In the genomic region with DNA sequence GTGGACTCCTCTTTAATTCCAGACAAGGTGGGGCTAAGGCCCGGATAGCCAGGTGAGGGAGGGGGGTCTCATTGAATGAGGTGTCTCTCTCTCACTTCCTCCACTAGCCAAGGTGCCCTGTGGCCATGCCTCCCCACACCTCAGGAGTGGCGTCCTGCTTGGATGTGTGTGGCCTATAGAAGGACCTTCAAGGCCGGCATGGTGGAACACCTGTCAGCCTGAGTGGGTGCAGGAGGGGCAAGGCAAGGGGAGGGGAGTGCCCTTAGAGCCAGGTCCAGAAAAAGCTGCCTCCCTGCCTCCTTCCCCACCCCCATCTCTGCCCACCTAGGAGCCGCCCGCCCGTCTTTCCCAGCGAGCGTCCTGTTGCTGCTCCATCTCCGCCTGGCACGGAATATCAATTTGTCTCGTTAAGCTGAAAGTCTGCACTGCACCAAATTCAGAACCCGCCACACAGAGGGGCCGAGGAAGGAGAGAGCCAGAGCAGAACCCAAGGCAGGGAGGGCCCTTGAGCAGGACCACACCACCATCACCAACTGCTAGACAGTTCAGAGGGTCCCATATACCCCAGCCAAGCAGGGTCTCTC, we compare ENCODE assay signal across 14 mouse cellular contexts.
DNase-seq lines count a peak whose midpoint lies in the region; ATAC-seq and TF ChIP-seq lines count a peak whose summit lies in the region.
"Had no signal": no experiment of that assay in that cellular context is flagged by ENCODE, and none has a peak within 500 bp of the region (broad histone marks: within the 10 kb centered on the region; RNA-seq: fewer than 3 reads in every experiment).

No protein-coding gene starts in this region.

- ATAC-seq in midbrain, embryonic 11.5 days (ENCODE audit: low FRiP score) = peak; percentile 3; the same call in 1 of the 2 replicates
- no peak for ATAC-seq in hindbrain, postnatal 0 days
- ATAC-seq in neutrophil, adult 5-6 weeks (ENCODE audit: extremely low read depth, insufficient number of reproducible peaks, low FRiP score, poor library complexity, severe bottlenecking) = peak; percentile 4; the same call in 1 of the 2 replicates
- ATAC-seq: Patski had no signal

- no peaks in the 10 kb centered on the region for H3K36me3 ChIP-seq in midbrain, embryonic 11.5 days (ENCODE audit: control insufficient read depth, insufficient read depth, low read length)
- H3K36me3 ChIP-seq in midbrain, embryonic 10.5 days = no peaks in the 10 kb centered on the region
- H3K36me3 ChIP-seq in hindbrain, postnatal 0 days (ENCODE audit: insufficient read depth, low read length) = no peaks in the 10 kb centered on the region
- H3K36me3 ChIP-seq: embryonic facial prominence, embryonic 15.5 days; limb, embryonic 15.5 days had no signal

- no peak overlapping the region for H3K9ac ChIP-seq in midbrain, embryonic 11.5 days (ENCODE audit: low read length)
- 0 out of 2 replicates have a peak overlapping the region, but pooled peaks have one; percentile 9 for H3K9ac ChIP-seq in hindbrain, postnatal 0 days (replicated peaks; ENCODE audit: low read length)
- H3K9ac ChIP-seq: embryonic facial prominence, embryonic 15.5 days; limb, embryonic 15.5 days; lung, embryonic 14.5 days had no signal

- H3K9me3 ChIP-seq in midbrain, embryonic 11.5 days (ENCODE audit: control insufficient read depth, low read length) = no peaks in the 10 kb centered on the region
- no peaks in the 10 kb centered on the region for H3K9me3 ChIP-seq in midbrain, embryonic 10.5 days (replicated peaks)
- no peaks in the 10 kb centered on the region for H3K9me3 ChIP-seq in hindbrain, postnatal 0 days (ENCODE audit: low read length)
- H3K9me3 ChIP-seq: embryonic facial prominence, embryonic 15.5 days; limb, embryonic 15.5 days had no signal

- H3K27me3 ChIP-seq in midbrain, embryonic 11.5 days (ENCODE audit: control insufficient read depth, insufficient read depth, low read length) = peaks cover 22% of the 10 kb centered on the region
- peaks cover 71% of the 10 kb centered on the region for H3K27me3 ChIP-seq in midbrain, embryonic 10.5 days (ENCODE audit: low read depth, poor library complexity, severe bottlenecking)
- H3K27me3 ChIP-seq in hindbrain, postnatal 0 days (ENCODE audit: insufficient read depth, low read length) = no peaks in the 10 kb centered on the region

- no peak for TF ChIP-seq CTCF in hindbrain, postnatal 0 days (IDR thresholded peaks at IDR 0.05; ENCODE audit: low read depth)

- no peak overlapping the region for H3K4me2 ChIP-seq in midbrain, embryonic 11.5 days
- peak overlapping the region; percentile 77 for H3K4me2 ChIP-seq in hindbrain, postnatal 0 days (ENCODE audit: low read depth, low read length)

- peaks cover 5% of the 10 kb centered on the region for H3K4me1 ChIP-seq in midbrain, embryonic 11.5 days (ENCODE audit: control insufficient read depth, insufficient read depth, low read length)
- H3K4me1 ChIP-seq in midbrain, embryonic 10.5 days = peaks cover 23% of the 10 kb centered on the region
- peaks cover 10% of the 10 kb centered on the region for H3K4me1 ChIP-seq in hindbrain, postnatal 0 days (ENCODE audit: insufficient read depth, low read length)

- WGBS in midbrain, embryonic 11.5 days = 61% methylated on average over 13 of the region's 13 CpGs
- 69% methylated on average over 13 of the region's 13 CpGs for WGBS in midbrain, embryonic 10.5 days
- 51% methylated on average over 13 of the region's 13 CpGs for WGBS in hindbrain, postnatal 0 days

- peak; percentile 67 for DNase-seq in cerebellum, adult 11-12 months
- DNase-seq in cerebellum, adult 11 months = no peak
- DNase-seq in midbrain, embryonic 11.5 days (ENCODE audit: low spot score, missing footprints) = no peak
- no peak for DNase-seq in midbrain, embryonic 10.5 days (ENCODE audit: low spot score)
- DNase-seq in hindbrain, postnatal 0 days (ENCODE audit: low spot score) = peak; percentile 35
- DNase-seq in lung, postnatal 25 days (ENCODE audit: low spot score) = no peak
- no peak for DNase-seq in spleen, adult 18-20 months
- DNase-seq: heart, adult 2 months; kidney, adult 11 months; lung, embryonic 14.5 days had no signal

- H3K4me3 ChIP-seq in midbrain, embryonic 11.5 days (ENCODE audit: low read depth, low read length) = no peak overlapping the region
- no peak overlapping the region for H3K4me3 ChIP-seq in midbrain, embryonic 10.5 days
- H3K4me3 ChIP-seq in hindbrain, postnatal 0 days (ENCODE audit: low read length) = no peak overlapping the region
- H3K4me3 ChIP-seq: heart, adult 2 months had no signal

- H3K27ac ChIP-seq in midbrain, embryonic 11.5 days (ENCODE audit: low read depth, low read length) = no peak overlapping the region
- no peak overlapping the region for H3K27ac ChIP-seq in midbrain, embryonic 10.5 days (replicated peaks)
- peak overlapping the region; percentile 76 for H3K27ac ChIP-seq in hindbrain, postnatal 0 days
- H3K27ac ChIP-seq: embryonic facial prominence, embryonic 15.5 days; heart, adult 2 months; limb, embryonic 15.5 days had no signal

Comparison
In these comparisons a context has a peak if more than half of its experiments do, and no peak if none do; other contexts are left out.
1. DNase-seq: peak in cerebellum, adult 11-12 months (single experiment) and hindbrain, postnatal 0 days (single experiment); none in cerebellum, adult 11 months (single experiment), midbrain, embryonic 11.5 days (single experiment), midbrain, embryonic 10.5 days (single experiment), lung, postnatal 25 days (single experiment) and spleen, adult 18-20 months (0 of 2).